Mouse (Mus musculus) myocyte (in vitro differentiated cells): ENCODE measurements around the gene Ntrk2.

Experiments
- CEBPB ChIP-seq: IDR thresholded peaks from 2 replicates; pipeline ENCODE4 v1.6.1; 2011; ENCODE audit warnings: mild to moderate bottlenecking, moderate library complexity; ENCODE audit not compliant: poor library complexity, insufficient read depth, severe bottlenecking
- E2F4 ChIP-seq: IDR thresholded peaks from one replicate; pipeline ENCODE4 v1.6.1; 2011; ENCODE audit warnings: mild to moderate bottlenecking, control low read depth, moderate library complexity; ENCODE audit not compliant: insufficient read depth
- MAX ChIP-seq: IDR thresholded peaks from one replicate; pipeline ENCODE4 v1.6.1; 2011; ENCODE audit warnings: low read depth, mild to moderate bottlenecking, control low read depth
- MYOD1 ChIP-seq, 3 experiments: IDR thresholded peaks; one replicate each; pipeline ENCODE4 v1.6.1; 2011; ENCODE audit warnings: control low read depth in 2 of 3, low read depth in 2 of 3, mild to moderate bottlenecking in 2 of 3, moderate library complexity in 1 of 3; ENCODE audit not compliant: insufficient read length in 2 of 3, control insufficient read depth in 1 of 3
- POLR2A ChIP-seq: IDR thresholded peaks from one replicate; pipeline ENCODE4 v1.6.1; 2011; ENCODE audit warnings: low read depth, mild to moderate bottlenecking, control low read depth, moderate library complexity; ENCODE audit not compliant: insufficient read length
- POLR2AphosphoS2 ChIP-seq: IDR thresholded peaks from one replicate; pipeline ENCODE4 v1.6.1; 2011; ENCODE audit warnings: low read depth, control low read depth; ENCODE audit not compliant: insufficient read length
- REST ChIP-seq: IDR thresholded peaks from one replicate; pipeline ENCODE4 v1.6.1; 2011; ENCODE audit warnings: mild to moderate bottlenecking, control low read depth, moderate library complexity; ENCODE audit not compliant: insufficient read depth, insufficient read length
- SRF ChIP-seq: IDR thresholded peaks from one replicate; pipeline ENCODE4 v1.6.1; 2011; ENCODE audit warnings: low read depth; ENCODE audit not compliant: control insufficient read depth, insufficient read length
- TCF12 ChIP-seq: IDR thresholded peaks from one replicate; pipeline ENCODE4 v1.6.1; 2011; ENCODE audit warnings: mild to moderate bottlenecking, control low read depth; ENCODE audit not compliant: poor library complexity, insufficient read depth, severe bottlenecking
- USF1 ChIP-seq: IDR thresholded peaks from one replicate; pipeline ENCODE4 v1.6.1; 2011; ENCODE audit warnings: low read depth, mild to moderate bottlenecking, control low read depth, moderate library complexity

DNA sequence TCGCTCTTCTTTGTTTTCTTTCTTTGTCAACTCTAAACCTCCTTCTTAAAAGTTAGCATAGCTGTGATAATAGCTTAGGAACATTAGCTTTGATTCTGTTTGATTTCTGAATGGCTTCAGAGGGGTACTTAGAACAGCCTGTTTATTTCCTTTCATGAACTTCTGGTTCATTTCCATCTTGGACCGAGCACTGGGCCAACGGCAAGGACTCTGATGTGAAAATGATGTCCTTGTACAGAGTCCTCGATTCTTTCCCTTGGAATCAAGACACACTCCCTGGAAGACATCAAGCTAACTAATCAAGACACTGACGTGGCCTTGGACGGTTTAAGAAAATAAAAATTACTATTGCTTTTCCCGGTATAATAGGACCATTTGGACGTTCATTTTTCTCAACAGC lies 31.7 kb downstream of the Ntrk2 start:
- TF ChIP-seq POLR2A = no peak
- TF ChIP-seq E2F4 = no peak
- no peak for TF ChIP-seq POLR2AphosphoS2
- no peak for TF ChIP-seq REST
- TF ChIP-seq USF1 = no peak
- no peak for TF ChIP-seq MAX
- TF ChIP-seq MYOD1 (IDR thresholded peaks at IDR 0.05; ENCODE audit: control insufficient read depth in 1 of 3, insufficient read length in 2 of 3, low read depth in 2 of 3) = no peak
- no peak for TF ChIP-seq TCF12
- TF ChIP-seq SRF = no peak
- TF ChIP-seq CEBPB = no peak
